Mouse (Mus musculus) cortical plate, adult 2 months (tissue): Measurements from ENCODE around the gene Zfp449.

ENCODE experiments used
- CTCF ChIP-seq: fragments of 200-500 bp; IDR thresholded peaks from 2 replicates; pipeline ENCODE4 v1.5.1; 2011; ENCODE audit warnings: mild to moderate bottlenecking, control low read depth, low read length; ENCODE audit not compliant: insufficient read depth; ENCODE audit errors: extremely low read depth
- POLR2A ChIP-seq: fragments of 200-500 bp; IDR thresholded peaks from 2 replicates; pipeline ENCODE4 v1.6.1; 2011; ENCODE audit warnings: mild to moderate bottlenecking, low read length, control low read depth; ENCODE audit not compliant: insufficient read depth; ENCODE audit errors: extremely low read depth

DNA sequence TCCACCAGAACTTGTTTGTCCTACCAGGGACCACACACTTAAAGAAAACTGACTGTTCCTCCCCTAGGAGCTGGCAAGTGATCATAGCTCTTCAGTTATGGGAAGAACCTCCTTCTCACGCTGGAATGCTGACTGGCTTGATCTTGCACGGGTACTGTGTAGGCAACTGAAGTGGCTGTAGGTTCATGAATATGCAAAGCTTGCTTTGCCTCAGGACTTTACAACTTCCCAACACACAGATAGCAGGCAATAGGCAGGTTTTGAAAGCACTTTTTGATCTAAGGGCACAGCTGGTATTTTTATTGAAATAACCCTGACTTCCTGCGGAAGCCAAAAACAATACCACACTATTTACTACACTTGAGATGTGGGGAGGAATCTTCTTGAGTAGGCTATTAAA lies 3.3 kb upstream of the Zfp449 start:
- no peak for TF ChIP-seq CTCF
- TF ChIP-seq POLR2A, result no peak
